In genomic region chr10:95162691-95163374, GRCm38 (mm10) we compare ENCODE assay signal across 11 mouse cellular contexts.
DNase-seq lines count a peak whose midpoint lies in the region; ATAC-seq and TF ChIP-seq lines count a peak whose summit lies in the region.
"Had no signal": no experiment of that assay in that cellular context is flagged by ENCODE, and none has a peak within 500 bp of the region (broad histone marks: within the 10 kb centered on the region; RNA-seq: fewer than 3 reads in every experiment).

No protein-coding gene starts in this region.

- H3K27ac ChIP-seq in heart, embryonic 14.5 days (replicated peaks in 1 of 2; ENCODE audit: control insufficient read depth in 1 of 2, insufficient read depth in 1 of 2, low read depth in 2 of 2, low read length in 2 of 2): peak overlapping the region; percentile 9 to 29; a peak in 3 of 4 replicates
- peak overlapping the region; percentile 10; the same call in 1 of the 2 replicates for H3K27ac ChIP-seq in embryonic fibroblast, embryonic 13.5 days (ENCODE audit: insufficient read depth, low read length)
- H3K27ac ChIP-seq: liver, embryonic 14.5 days had no signal

- no peak for DNase-seq in heart, adult 8-10 months (ENCODE audit: low spot score)
- peak; percentile 74 for DNase-seq in R1 (ENCODE audit: low read depth, low spot score)
- peak; percentile 55 to 64 for DNase-seq in kidney, postnatal 25 days
- no peak for DNase-seq in spleen, adult 12 weeks (ENCODE audit: low spot score)
- DNase-seq in thymus, postnatal 14 days: no peak
- no peak for DNase-seq in right cerebral cortex, adult 2 months (ENCODE audit: low spot score in 2 of 2)
- DNase-seq: gastrocnemius, postnatal 25 days had no signal

- no peaks in the 10 kb centered on the region for H3K27me3 ChIP-seq in heart, embryonic 14.5 days (ENCODE audit: control insufficient read depth, insufficient read depth, low read length)

- no peaks in the 10 kb centered on the region for H3K36me3 ChIP-seq in heart, embryonic 14.5 days (ENCODE audit: control insufficient read depth, insufficient read depth, low read length)

- H3K9ac ChIP-seq in heart, embryonic 14.5 days (ENCODE audit: low read length): no peak overlapping the region
- H3K9ac ChIP-seq: liver, embryonic 14.5 days had no signal

- no peak for TF ChIP-seq CTCF in embryonic fibroblast, embryonic 13.5 days (IDR thresholded peaks at IDR 0.05; ENCODE audit: borderline replicate concordance, insufficient read depth, low read length)

- H3K4me2 ChIP-seq in heart, embryonic 14.5 days (ENCODE audit: low read length): 0 out of 2 replicates have a peak overlapping the region, but pooled peaks have one; percentile 1

- no peak for TF ChIP-seq POLR2A in embryonic fibroblast, embryonic 13.5 days (IDR thresholded peaks at IDR 0.05; ENCODE audit: low read depth, low read length)

- 39% methylated on average over 8 of the region's 8 CpGs for WGBS in heart, embryonic 14.5 days

- ATAC-seq in heart, embryonic 14.5 days (ENCODE audit: insufficient number of reproducible peaks, insufficient read depth, low FRiP score, low read depth): no peak

- no peaks in the 10 kb centered on the region for H3K9me3 ChIP-seq in heart, embryonic 14.5 days (ENCODE audit: control insufficient read depth, low read length)

- peaks cover 3 to 7% of the 10 kb centered on the region in 2 experiments; a peak in 3 of 4 replicates for H3K4me1 ChIP-seq in heart, embryonic 14.5 days (ENCODE audit: control insufficient read depth in 2 of 2, insufficient read depth in 2 of 2, low read length in 2 of 2)
- peaks cover 8% of the 10 kb centered on the region; the same call in 1 of the 2 replicates for H3K4me1 ChIP-seq in embryonic fibroblast, embryonic 13.5 days (ENCODE audit: control insufficient read depth, insufficient read depth, low read length)

- no peak overlapping the region for H3K4me3 ChIP-seq in heart, embryonic 14.5 days (ENCODE audit: control insufficient read depth in 1 of 2, insufficient read depth in 1 of 2, low read depth in 1 of 2, low read length in 2 of 2)
- H3K4me3 ChIP-seq in embryonic fibroblast, embryonic 13.5 days (ENCODE audit: insufficient read depth, low read length): no peak overlapping the region
- H3K4me3 ChIP-seq: erythroblast, embryonic 14.5 days had no signal

Comparison
In these comparisons a context has a peak if more than half of its experiments do, and no peak if none do; other contexts are left out.
1. DNase-seq: peak in R1 (single experiment) and kidney, postnatal 25 days (2 of 2); none in heart, adult 8-10 months (single experiment), spleen, adult 12 weeks (single experiment), thymus, postnatal 14 days (single experiment) and right cerebral cortex, adult 2 months (0 of 2).